Mouse (Mus musculus) G1E-ER4 (cell line): ENCODE data around the gene Krtap4-9. TPM values are rescaled to one million over a fixed set of nuclear protein-coding genes. Genes with fewer than 3 reads are reported as not detected.
"Not testable (repeated sequence)": the region's sequence is repeated elsewhere in the genome, so short reads cannot be mapped to it uniquely, and the experiment has no call there.

Source experiments
- GATA1 ChIP-seq: IDR thresholded peaks from one replicate; pipeline ENCODE4 v1.8.0; 2012; ENCODE audit warnings: low read length, inconsistent platforms
- polyA plus RNA-seq: library from polyadenylated mRNA; stranded (reverse); fragments of >175 nt; gene quantifications from 2 replicates; pipeline ENCODE4 v1.2.3, GENCODE M21; 2012

The Krtap4-9 gene
- polyA plus RNA-seq = not detected in 2 replicates

DNA sequence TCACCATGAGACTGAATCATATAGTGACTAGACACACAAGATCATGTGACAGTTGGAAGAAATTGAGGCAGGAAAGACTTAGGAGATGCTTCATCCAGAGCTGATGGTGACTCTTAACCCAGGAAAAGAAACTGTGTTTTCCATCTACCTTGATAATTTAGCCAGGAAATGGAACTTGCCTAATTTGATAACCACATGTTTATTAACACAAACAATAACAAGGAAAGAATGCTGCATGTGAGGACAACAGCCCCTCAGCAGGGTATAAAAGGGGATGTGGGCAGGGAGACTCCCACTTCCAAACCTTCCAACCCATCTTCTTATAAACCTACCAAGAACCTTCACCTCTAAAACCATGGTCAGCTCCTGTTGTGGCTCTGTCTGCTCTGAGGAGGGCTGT, at the start of gene Krtap4-9:
Krtap4-9 (plus strand) TSS at position 301 of the 400 bp plus-strand sequence.
- not testable (repeated sequence) for TF ChIP-seq GATA1

- no peak for TF ChIP-seq GATA1
Observed at GRCm38 (mm10) chr11:99743985-99744384, 41.0 kb upstream of the Krtap4-9 start.

- TF ChIP-seq GATA1 = no peak
Observed at GRCm38 (mm10) chr11:99758877-99759276, 26.1 kb upstream of the Krtap4-9 start.

GRCm38 (mm10) chr11:99768410-99768809, 16.6 kb upstream of the Krtap4-9 start:
- no peak for TF ChIP-seq GATA1

DNA sequence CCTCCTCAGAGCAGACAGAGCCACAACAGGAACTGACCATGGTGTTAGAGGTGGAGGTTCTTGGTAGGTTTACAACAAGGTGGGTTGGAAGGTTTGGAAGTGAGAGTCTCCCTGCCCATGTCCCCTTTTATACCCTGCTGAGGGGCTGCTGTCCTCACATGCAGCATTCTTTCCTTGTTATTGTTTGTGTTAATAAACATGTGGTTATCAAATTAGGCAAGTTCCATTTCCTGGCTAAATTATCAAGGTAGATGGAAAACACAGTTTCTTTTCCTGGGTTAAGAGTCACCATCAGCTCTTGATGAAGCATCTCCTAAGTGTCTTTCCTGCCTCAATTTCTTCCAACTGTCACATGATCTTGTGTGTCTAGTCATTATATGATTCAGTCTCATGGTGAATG, 12.2 kb upstream of the Krtap4-9 start, which contains the start of gene Gm11595:
Gm11595 (minus strand) TSS at position 101 of the 400 bp plus-strand sequence.
- not testable (repeated sequence) for TF ChIP-seq GATA1

GRCm38 (mm10) chr11:99778401-99778800, 6.6 kb upstream of the Krtap4-9 start:
- TF ChIP-seq GATA1 = no peak

- TF ChIP-seq GATA1 = no peak
Observed at GRCm38 (mm10) chr11:99780604-99781003, 4.4 kb upstream of the Krtap4-9 start, which contains the start of gene Krtap4-8. TSS of gene Krtap4-8 (minus strand) at chr11:99780704.

DNA sequence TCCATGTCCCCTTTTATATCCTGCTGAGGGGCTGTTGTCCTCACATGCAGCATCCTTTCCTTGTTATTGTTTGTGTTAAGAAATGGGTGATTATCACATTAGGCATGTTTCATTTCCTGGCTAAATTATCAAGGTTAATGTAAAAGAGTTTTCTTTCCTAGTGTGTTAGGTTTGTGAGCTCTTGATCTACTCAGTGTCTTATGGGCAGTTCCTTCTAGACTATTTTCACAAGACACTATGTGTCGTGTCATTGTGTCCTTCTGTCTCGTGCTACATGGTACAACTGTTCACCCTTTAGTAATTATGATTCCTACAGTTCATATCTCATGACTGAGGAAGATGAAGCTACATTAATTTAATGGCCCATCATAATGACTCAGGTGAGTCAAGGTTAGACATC, 8.4 kb downstream of the Krtap4-9 start, which contains the start of gene Gm11596:
Gm11596 (minus strand) TSS at position 101 of the 400 bp plus-strand sequence.
- TF ChIP-seq GATA1 = no peak

GRCm38 (mm10) chr11:99798832-99799231, 13.8 kb downstream of the Krtap4-9 start, which contains the start of gene Gm11569:
TSS of gene Gm11569 (minus strand) at chr11:99798932.
- TF ChIP-seq GATA1 = not testable (repeated sequence)

DNA sequence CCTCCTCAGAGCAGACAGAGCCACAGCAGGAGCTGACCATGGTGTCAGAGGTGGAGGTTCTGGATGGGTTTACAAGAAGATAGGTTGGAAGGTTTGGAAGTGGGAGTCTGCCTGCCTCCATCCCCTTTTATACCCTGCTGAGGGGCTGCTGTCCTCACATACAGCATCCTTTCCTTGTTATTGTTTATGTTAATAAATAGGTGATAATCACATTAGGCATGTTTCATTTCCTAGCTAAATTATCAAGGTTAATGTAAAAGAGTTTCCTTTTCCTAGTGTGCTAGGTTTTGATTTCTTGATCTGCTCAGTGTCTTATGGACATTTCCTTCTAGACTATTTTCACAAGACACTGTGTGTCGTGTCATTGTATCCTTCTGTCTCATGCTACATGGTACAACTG, 19.3 kb downstream of the Krtap4-9 start, which contains the start of gene Gm11554:
Gm11554 (minus strand) TSS at position 101 of the 400 bp plus-strand sequence.
- not testable (repeated sequence) for TF ChIP-seq GATA1

DNA sequence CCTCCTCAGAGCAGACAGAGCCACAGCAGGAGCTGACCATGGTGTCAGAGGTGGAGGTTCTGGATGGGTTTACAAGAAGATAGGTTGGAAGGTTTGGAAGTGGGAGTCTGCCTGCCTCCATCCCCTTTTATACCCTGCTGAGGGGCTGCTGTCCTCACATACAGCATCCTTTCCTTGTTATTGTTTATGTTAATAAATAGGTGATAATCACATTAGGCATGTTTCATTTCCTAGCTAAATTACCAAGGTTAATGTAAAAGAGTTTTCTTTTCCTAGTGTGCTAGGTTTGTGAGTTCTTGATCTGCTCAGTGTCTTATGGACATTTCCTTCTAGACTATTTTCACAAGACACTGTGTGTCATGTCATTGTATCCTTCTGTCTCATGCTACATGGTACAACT, 24.8 kb downstream of the Krtap4-9 start, which contains the start of gene Krtap4-13:
Krtap4-13 (minus strand) TSS at position 101 of the 400 bp plus-strand sequence.
- TF ChIP-seq GATA1 = not testable (repeated sequence)

GRCm38 (mm10) chr11:99815566-99815965, 30.6 kb downstream of the Krtap4-9 start, which contains the start of gene Gm11564:
TSS of gene Gm11564 (minus strand) at chr11:99815666.
- not testable (repeated sequence) for TF ChIP-seq GATA1

Other genes starting within 250 kb of the Krtap4-9 start
- not detected in 2 replicates for gene Krt40, start 242.0 kb upstream of the Krtap4-9 start, polyA plus RNA-seq
- gene Krtap3-3, start 234.3 kb upstream of the Krtap4-9 start, polyA plus RNA-seq = not detected in 2 replicates
- gene Krtap3-2, start 228.3 kb upstream of the Krtap4-9 start, polyA plus RNA-seq = not detected in 2 replicates
- not detected in 2 replicates for gene Gm11939, start 225.7 kb upstream of the Krtap4-9 start, polyA plus RNA-seq
- gene Krtap3-1, start 218.6 kb upstream of the Krtap4-9 start, polyA plus RNA-seq = not detected in 2 replicates
- not detected in 2 replicates for gene Krtap1-5, start 204.2 kb upstream of the Krtap4-9 start, polyA plus RNA-seq
- gene Krtap1-4, start 201.5 kb upstream of the Krtap4-9 start, polyA plus RNA-seq = not detected in 2 replicates
- not detected in 2 replicates for gene Krtap1-3, start 193.9 kb upstream of the Krtap4-9 start, polyA plus RNA-seq
- not detected in 2 replicates for gene Krtap9-3, start 187.1 kb upstream of the Krtap4-9 start, polyA plus RNA-seq
- not detected in 2 replicates for gene Gm11938, start 181.9 kb upstream of the Krtap4-9 start, polyA plus RNA-seq
- gene Gm11937, start 175.0 kb upstream of the Krtap4-9 start, polyA plus RNA-seq = not detected in 2 replicates
- gene Krtap2-4, start 170.4 kb upstream of the Krtap4-9 start, polyA plus RNA-seq = not detected in 2 replicates
- gene Gm11562, start 164.8 kb upstream of the Krtap4-9 start, polyA plus RNA-seq = not detected in 2 replicates
- gene Krtap4-1, start 157.0 kb upstream of the Krtap4-9 start, polyA plus RNA-seq = not detected in 2 replicates
- not detected in 2 replicates for gene Krtap4-2, start 150.1 kb upstream of the Krtap4-9 start, polyA plus RNA-seq
- gene Krtap4-7, start 141.1 kb upstream of the Krtap4-9 start, polyA plus RNA-seq = not detected in 2 replicates
- not detected in 2 replicates for gene Gm11555, start 135.0 kb upstream of the Krtap4-9 start, polyA plus RNA-seq
- not detected in 2 replicates for gene Gm11563, start 126.2 kb upstream of the Krtap4-9 start, polyA plus RNA-seq
- not detected in 2 replicates for gene Krtap4-6, start 119.2 kb upstream of the Krtap4-9 start, polyA plus RNA-seq
- gene Gm14190, start 94.5 kb upstream of the Krtap4-9 start, polyA plus RNA-seq = not detected in 2 replicates
- not detected in 2 replicates for gene Gm14180, start 50.9 kb upstream of the Krtap4-9 start, polyA plus RNA-seq
- gene Gm11595, start 12.3 kb upstream of the Krtap4-9 start, polyA plus RNA-seq = not detected in 2 replicates
- not detected in 2 replicates for gene Krtap4-8, start 4.5 kb upstream of the Krtap4-9 start, polyA plus RNA-seq
- gene Gm11596, start 8.3 kb downstream of the Krtap4-9 start, polyA plus RNA-seq = not detected in 2 replicates
- not detected in 2 replicates for gene Gm11569, start 13.7 kb downstream of the Krtap4-9 start, polyA plus RNA-seq
- not detected in 2 replicates for gene Gm11554, start 19.2 kb downstream of the Krtap4-9 start, polyA plus RNA-seq
- gene Krtap4-13, start 24.7 kb downstream of the Krtap4-9 start, polyA plus RNA-seq = not detected in 2 replicates
- not detected in 2 replicates for gene Gm11564, start 30.5 kb downstream of the Krtap4-9 start, polyA plus RNA-seq
- gene 2300003K06Rik, start 52.9 kb downstream of the Krtap4-9 start, polyA plus RNA-seq = not detected in 2 replicates
- not detected in 2 replicates for gene Krtap4-16, start 66.4 kb downstream of the Krtap4-9 start, polyA plus RNA-seq
- not detected in 2 replicates for gene Gm11568, start 72.7 kb downstream of the Krtap4-9 start, polyA plus RNA-seq
- not detected in 2 replicates for gene Gm11559, start 79.3 kb downstream of the Krtap4-9 start, polyA plus RNA-seq
- gene Krtap9-1, start 88.2 kb downstream of the Krtap4-9 start, polyA plus RNA-seq = not detected in 2 replicates
- gene Gm11567, start 94.0 kb downstream of the Krtap4-9 start, polyA plus RNA-seq = not detected in 2 replicates
- gene Krtap31-1, start 122.7 kb downstream of the Krtap4-9 start, polyA plus RNA-seq = not detected in 2 replicates
- not detected in 2 replicates for gene Gm11565, start 129.6 kb downstream of the Krtap4-9 start, polyA plus RNA-seq
- not detected in 2 replicates for gene Krtap31-2, start 151.1 kb downstream of the Krtap4-9 start, polyA plus RNA-seq
- not detected in 2 replicates for gene Krtap9-5, start 163.3 kb downstream of the Krtap4-9 start, polyA plus RNA-seq
- gene Krtap29-1, start 193.9 kb downstream of the Krtap4-9 start, polyA plus RNA-seq = not detected in 2 replicates
- not detected in 2 replicates for gene Krtap16-1, start 201.4 kb downstream of the Krtap4-9 start, polyA plus RNA-seq
- not detected in 2 replicates for gene Krtap17-1, start 208.8 kb downstream of the Krtap4-9 start, polyA plus RNA-seq
- not detected in 2 replicates for gene Krt33a, start 231.0 kb downstream of the Krtap4-9 start, polyA plus RNA-seq
- not detected in 2 replicates for gene Krt33b, start 244.7 kb downstream of the Krtap4-9 start, polyA plus RNA-seq